Mouse (Mus musculus) MEL (cell line): Measurements from ENCODE around the gene Tgfbr3. TPM values are rescaled to one million over a fixed set of nuclear protein-coding genes. Genes with fewer than 3 reads are reported as not detected.

Source experiments
- DNase-seq: peaks from one replicate; pipeline ENCODE4 v3.0.0; 2011; ENCODE audit warnings: low read depth, low spot score
- H3K27ac ChIP-seq: 2 replicates; pipeline ENCODE4 v1.5.1; 2012; ENCODE audit warnings: low read depth, mild to moderate bottlenecking, control low read depth, low read length, moderate library complexity; ENCODE audit not compliant: control insufficient read depth
- H3K27me3 ChIP-seq, 2 experiments: fragments of 150-350 bp in 1 of 2; sonication (generic) in 1 of 2; 2 replicates each; pipeline ENCODE4 v1.6.1; 2012; ENCODE audit warnings: low read length in 2 of 2, mild to moderate bottlenecking in 2 of 2, improper control_type of control experiment in 1 of 2, moderate library complexity in 1 of 2; ENCODE audit not compliant: insufficient read depth in 2 of 2, control insufficient read depth in 1 of 2
- H3K36me3 ChIP-seq, 2 experiments: 2 replicates each; pipeline ENCODE4 v1.6.1; 2012 to 2014; ENCODE audit warnings: low read length in 2 of 2, improper control_type of control experiment in 1 of 2, inconsistent platforms in 1 of 2, mild to moderate bottlenecking in 1 of 2; ENCODE audit not compliant: insufficient read depth in 2 of 2, control insufficient read depth in 1 of 2
- H3K4me1 ChIP-seq, 2 experiments: fragments of 150-350 bp in 1 of 2; sonication (generic) in 1 of 2; 2 replicates each; pipeline ENCODE4 v1.6.1; 2012; ENCODE audit warnings: low read length in 2 of 2, improper control_type of control experiment in 1 of 2, mild to moderate bottlenecking in 1 of 2; ENCODE audit not compliant: insufficient read depth in 2 of 2, control insufficient read depth in 1 of 2
- H3K4me3 ChIP-seq, 2 experiments: fragments of 150-350 bp in 1 of 2; sonication (generic) in 1 of 2; 2 replicates each; pipeline ENCODE4 v1.5.1; 2012; ENCODE audit warnings: low read depth in 2 of 2, low read length in 2 of 2, mild to moderate bottlenecking in 2 of 2, moderate library complexity in 2 of 2, control low read depth in 1 of 2, improper control_type of control experiment in 1 of 2; ENCODE audit not compliant: control insufficient read depth in 1 of 2, insufficient read depth in 1 of 2
- H3K79me2 ChIP-seq: 2 replicates; pipeline ENCODE4 v1.6.1; 2012; ENCODE audit warnings: mild to moderate bottlenecking, low read length, moderate library complexity; ENCODE audit not compliant: control insufficient read depth, poor library complexity, insufficient read depth
- H3K9ac ChIP-seq: 2 replicates; pipeline ENCODE4 v1.6.1; 2012; ENCODE audit warnings: low read depth, mild to moderate bottlenecking, control low read depth, low read length, moderate library complexity; ENCODE audit not compliant: control insufficient read depth, poor library complexity, severe bottlenecking
- H3K9me3 ChIP-seq: fragments of 150-350 bp; sonication (generic); replicated peaks from 2 replicates; pipeline ENCODE4 v1.6.1; 2012; ENCODE audit warnings: mild to moderate bottlenecking, low read length, improper control_type of control experiment, moderate library complexity; ENCODE audit not compliant: insufficient read depth
- BHLHE40 ChIP-seq: IDR thresholded peaks from 2 replicates; pipeline ENCODE4 v1.6.1; 2012; ENCODE audit warnings: low read depth, mild to moderate bottlenecking, inconsistent platforms, low read length, improper control_type of control experiment, borderline replicate concordance
- ELF1 ChIP-seq: IDR thresholded peaks from 2 replicates; pipeline ENCODE4 v1.6.1; 2014; ENCODE audit warnings: low read depth, mild to moderate bottlenecking, inconsistent platforms, low read length, improper control_type of control experiment, moderate library complexity
- ETS1 ChIP-seq: IDR thresholded peaks from 2 replicates; pipeline ENCODE4 v1.6.1; 2012; ENCODE audit warnings: low read depth, mild to moderate bottlenecking, inconsistent platforms, low read length, improper control_type of control experiment, moderate library complexity
- GABPA ChIP-seq: IDR thresholded peaks from 2 replicates; pipeline ENCODE4 v1.6.1; 2012; ENCODE audit warnings: low read depth, mild to moderate bottlenecking, inconsistent platforms, low read length, improper control_type of control experiment, moderate library complexity
- GATA1 ChIP-seq: IDR thresholded peaks from 2 replicates; pipeline ENCODE4 v1.6.1; 2011; ENCODE audit warnings: low read depth, low read length, improper control_type of control experiment
- HCFC1 ChIP-seq: IDR thresholded peaks from 2 replicates; pipeline ENCODE4 v1.6.1; 2012; ENCODE audit warnings: low read depth, mild to moderate bottlenecking, inconsistent platforms, low read length, improper control_type of control experiment, moderate library complexity
- JUND ChIP-seq: IDR thresholded peaks from 2 replicates; pipeline ENCODE4 v1.6.1; 2011; ENCODE audit warnings: low read depth, mild to moderate bottlenecking, improper control_type of control experiment, low read length
- KAT2A ChIP-seq: conservative IDR thresholded peaks from 2 replicates; pipeline ENCODE4 v1.6.1; 2012; ENCODE audit warnings: low read depth, low read length, improper control_type of control experiment, inconsistent platforms
- MAX ChIP-seq: IDR thresholded peaks from 2 replicates; pipeline ENCODE4 v1.6.1; 2011; ENCODE audit warnings: low read length, improper control_type of control experiment
- MAZ ChIP-seq: IDR thresholded peaks from 2 replicates; pipeline ENCODE4 v1.6.1; 2012; ENCODE audit warnings: low read depth, mild to moderate bottlenecking, inconsistent platforms, low read length, improper control_type of control experiment
- MYB ChIP-seq: IDR thresholded peaks from 2 replicates; pipeline ENCODE4 v1.6.1; 2011; ENCODE audit warnings: mild to moderate bottlenecking, low read depth, low read length, improper control_type of control experiment
- MYC ChIP-seq: IDR thresholded peaks from 2 replicates; pipeline ENCODE4 v1.6.1; 2011; ENCODE audit warnings: low read depth, mild to moderate bottlenecking, low read length, improper control_type of control experiment, moderate library complexity
- NRF1 ChIP-seq: IDR thresholded peaks from 2 replicates; pipeline ENCODE4 v1.6.1; 2014; ENCODE audit warnings: low read depth, mild to moderate bottlenecking, inconsistent platforms, low read length, improper control_type of control experiment, moderate library complexity; ENCODE audit not compliant: poor library complexity, insufficient read depth, severe bottlenecking
- POLR2A ChIP-seq, 2 experiments: IDR thresholded peaks; 2 replicates each; pipeline ENCODE4 v1.6.1; 2011 to 2012; ENCODE audit warnings: low read length in 2 of 2, mild to moderate bottlenecking in 2 of 2, control low read depth in 1 of 2, improper control_type of control experiment in 1 of 2, low read depth in 1 of 2, moderate library complexity in 1 of 2; ENCODE audit not compliant: control insufficient read depth in 1 of 2, insufficient read depth in 1 of 2, poor library complexity in 1 of 2
- POLR2AphosphoS5 ChIP-seq: IDR thresholded peaks from 2 replicates; pipeline ENCODE4 v1.6.1; 2012; ENCODE audit warnings: low read depth, borderline replicate concordance, mild to moderate bottlenecking, inconsistent platforms, low read length, moderate library complexity, mixed read lengths
- SMC3 ChIP-seq: IDR thresholded peaks from 2 replicates; pipeline ENCODE4 v1.6.1; 2011; ENCODE audit warnings: low read depth, low read length, improper control_type of control experiment
- TAL1 ChIP-seq: IDR thresholded peaks from 2 replicates; pipeline ENCODE4 v1.6.1; 2012; ENCODE audit warnings: mild to moderate bottlenecking, inconsistent platforms, low read length, moderate library complexity, mixed read lengths
- USF2 ChIP-seq, 2 experiments: IDR thresholded peaks; 2 replicates each; pipeline ENCODE4 v1.6.1; 2011 to 2012; ENCODE audit warnings: improper control_type of control experiment in 2 of 2, low read length in 2 of 2, borderline replicate concordance in 1 of 2, inconsistent platforms in 1 of 2, low read depth in 1 of 2, mild to moderate bottlenecking in 1 of 2; ENCODE audit not compliant: insufficient read depth in 1 of 2
- polyA plus RNA-seq, 2 experiments: library from polyadenylated mRNA; stranded (reverse) in 1 of 2; unstranded in 1 of 2; fragments of >175 nt in 1 of 2; fragments of >200 nt in 1 of 2; gene quantifications; 2 replicates each; pipeline versions ENCODE4 v1.2.1 to v1.2.4; 2012; ENCODE audit warnings: low replicate concordance in 2 of 2, low read depth in 1 of 2; ENCODE audit not compliant: insufficient read length in 2 of 2, insufficient read depth in 1 of 2, missing spikeins in 1 of 2
- total RNA-seq: library from RNA; depleted of rRNA; stranded (reverse); fragments of 300-350 nt; gene quantifications from 2 replicates; pipeline ENCODE4 v1.2.3, GENCODE M21; 2012

Tgfbr3 gene
- total and polyA plus RNA-seq, 3 experiments, result 3.0 to 5.9 TPM; not detected in 1

- Histone ChIP-seq H3K79me2 (no peaks in the 10 kb centered on the region), H3K4me1 (peaks cover 3 to 10% of the 10 kb centered on the region in 2 experiments; a peak in 3 of 4 replicates), H3K27ac (no peak overlapping the region), H3K4me3 (no peak overlapping the region), H3K9me3 (no peaks in the 10 kb centered on the region), H3K36me3 (peaks cover 0 to 3% of the 10 kb centered on the region in 2 experiments; a peak in 1 of 4 replicates), H3K9ac (no peak overlapping the region), H3K27me3 (no peaks in the 10 kb centered on the region; a peak in 1 of 4 replicates)
- no peak for DNase-seq
- no peak for TF ChIP-seq KAT2A
- no peak for TF ChIP-seq JUND
- TF ChIP-seq ETS1, result no peak
- TF ChIP-seq SMC3, result no peak
- no peak for TF ChIP-seq BHLHE40
- TF ChIP-seq MAZ, result no peak
These were observed 211.5 kb downstream of the Tgfbr3 start for GRCm38 (mm10) chr5:107077900-107078299.

GRCm38 (mm10) chr5:107074980-107075583, 214.3 kb downstream of the Tgfbr3 start:
- Histone ChIP-seq H3K4me3 (peak overlapping the region; percentile 45 to 65), H3K27ac (peak overlapping the region; percentile 2; the same call in 1 of the 2 replicates), H3K9ac (peak overlapping the region; percentile 49), H3K36me3 (peaks cover 0 to 3% of the 10 kb centered on the region in 2 experiments; a peak in 1 of 4 replicates), H3K79me2 (no peaks in the 10 kb centered on the region), H3K9me3 (no peaks in the 10 kb centered on the region), H3K27me3 (no peaks in the 10 kb centered on the region), H3K4me1 (peaks cover 3 to 10% of the 10 kb centered on the region in 2 experiments; a peak in 3 of 4 replicates)
- TF ChIP-seq GATA1, result no peak
- TF ChIP-seq ELF1, result peak; percentile 72
- TF ChIP-seq HCFC1, result peak; percentile 38
- TF ChIP-seq NRF1, result peak; percentile 76
- peak; percentile 38; the same call in 1 of the 2 replicates for TF ChIP-seq MYC
- TF ChIP-seq MYB, result no peak
- TF ChIP-seq POLR2AphosphoS5, result no peak
- no peak for TF ChIP-seq KAT2A
- TF ChIP-seq MAX, result peak; percentile 60
- TF ChIP-seq GABPA, result no peak
- no peak for TF ChIP-seq USF2 (IDR thresholded peaks at IDR 0.05; ENCODE audit: borderline replicate concordance in 1 of 2, insufficient read depth in 1 of 2, low read depth in 1 of 2, low read length in 2 of 2)
- TF ChIP-seq BHLHE40, result no peak
- no peak for TF ChIP-seq TAL1
- TF ChIP-seq POLR2A (IDR thresholded peaks at IDR 0.05; ENCODE audit: control insufficient read depth in 1 of 2, insufficient read depth in 1 of 2, low read depth in 1 of 2, low read length in 2 of 2, poor library complexity in 1 of 2), result peak in 1 of 2 experiments; percentile 62; a peak in 2 of 4 replicates
- peak; percentile 79 for DNase-seq
